Mouse (Mus musculus) mammary gland, adult 2 months (tissue): ENCODE results near the gene Slc38a9. TPM values are rescaled to one million over a fixed set of nuclear protein-coding genes. Genes with fewer than 3 reads are reported as not detected.

Experiments
- polyA plus RNA-seq: library from polyadenylated mRNA; depleted of rRNA; stranded (reverse); fragments of >200 nt; gene quantifications from 2 replicates; pipeline ENCODE4 v1.2.3, GENCODE M21; 2012; ENCODE audit warnings: low replicate concordance; rRNA removed

Slc38a9 gene
- 11.7 and 17.6 TPM in 2 replicates for polyA plus RNA-seq

GRCm38 (mm10) chr13:112660574-112661381 is at the start of gene Slc38a9:
Gene Slc38a9, plus strand, starts transcription at chr13:112660751.

DNA sequence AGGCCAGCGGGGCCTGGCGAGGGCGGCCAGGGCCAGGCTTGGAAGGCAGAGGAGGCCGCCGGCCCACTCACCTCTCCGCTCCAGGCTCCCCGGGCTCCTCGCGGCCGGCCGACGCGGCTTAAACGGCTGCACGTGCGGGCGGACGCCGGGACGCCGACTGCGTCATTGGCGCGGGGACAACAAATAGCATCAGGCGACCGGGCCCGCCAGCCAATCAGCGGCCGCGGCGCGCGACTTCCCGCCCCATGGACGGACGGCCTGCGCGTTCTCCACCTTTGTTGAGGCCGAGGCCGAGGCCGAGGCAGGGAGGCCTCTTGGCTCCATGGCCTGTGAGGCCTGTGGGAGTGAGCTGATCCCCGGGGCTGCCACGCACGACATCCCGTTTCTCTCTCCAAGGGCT is 8.3 kb upstream of the Slc38a9 start, which contains the start of gene Ddx4:
Gene Ddx4 (minus strand): TSS at position 271 of the 400 bp plus-strand sequence.

Other genes with a start within 250 kb of the Slc38a9 start
- 37.0 and 52.8 TPM in 2 replicates for gene Il6st, start 196.7 kb upstream of the Slc38a9 start, polyA plus RNA-seq
- 0.42 and 1.1 TPM in 2 replicates for gene Il31ra, start 66.4 kb upstream of the Slc38a9 start, polyA plus RNA-seq
- 0.11 TPM in 1 of 2 replicates, not detected in the other for gene Ddx4, start 8.3 kb upstream of the Slc38a9 start, polyA plus RNA-seq
- 27.3 and 41.8 TPM in 2 replicates for gene Plpp1, start 140.0 kb downstream of the Slc38a9 start, polyA plus RNA-seq